9 mouse cellular contexts compared by ENCODE assay signal in the genomic region with DNA sequence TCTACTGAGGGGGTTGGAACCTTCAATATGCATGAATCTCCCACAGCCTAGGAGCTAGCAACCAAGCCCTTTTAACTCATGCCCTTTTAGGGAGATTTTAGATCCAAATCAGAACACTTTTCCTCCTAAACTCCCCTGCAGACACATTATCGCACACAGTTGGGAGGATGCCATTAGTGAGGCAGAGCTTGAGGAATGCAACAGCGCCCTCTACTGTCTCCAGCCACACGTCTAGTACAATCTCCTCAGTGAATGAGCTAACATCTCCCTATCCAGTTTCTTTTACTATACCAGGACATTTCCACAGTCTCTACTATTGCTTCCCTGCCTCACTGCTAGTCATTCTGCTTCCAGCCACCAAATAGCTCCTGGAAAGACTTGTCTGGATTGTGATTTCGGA. TPM values are rescaled to one million over a fixed set of nuclear protein-coding genes. Genes with fewer than 3 reads are reported as not detected.
DNase-seq lines count a peak whose midpoint lies in the region; ATAC-seq and TF ChIP-seq lines count a peak whose summit lies in the region.
"Had no signal": no experiment of that assay in that cellular context is flagged by ENCODE, and none has a peak within 500 bp of the region (broad histone marks: within the 10 kb centered on the region; RNA-seq: fewer than 3 reads in every experiment).

No protein-coding gene starts in this region.

- no peak overlapping the region for H3K4me3 ChIP-seq in intestine, postnatal 0 days (ENCODE audit: low read depth, low read length)
- no peak overlapping the region for H3K4me3 ChIP-seq in intestine, embryonic 16.5 days (ENCODE audit: low read length)
- no peak overlapping the region for H3K4me3 ChIP-seq in kidney, embryonic 14.5 days (ENCODE audit: low read length)
- no peak overlapping the region for H3K4me3 ChIP-seq in neural tube, embryonic 14.5 days (ENCODE audit: low read depth, low read length)
- H3K4me3 ChIP-seq: lung, embryonic 15.5 days had no signal

- H3K4me2 ChIP-seq in intestine, postnatal 0 days (replicated peaks; ENCODE audit: low read depth), result no peak overlapping the region
- no peak overlapping the region for H3K4me2 ChIP-seq in intestine, embryonic 16.5 days (ENCODE audit: low read depth, low read length)
- H3K4me2 ChIP-seq in kidney, embryonic 14.5 days (replicated peaks; ENCODE audit: low read depth, low read length), result no peak overlapping the region
- H3K4me2 ChIP-seq in neural tube, embryonic 14.5 days (ENCODE audit: low read depth, low read length), result no peak overlapping the region
- H3K4me2 ChIP-seq: lung, embryonic 15.5 days had no signal

- no peak for ATAC-seq in intestine, postnatal 0 days
- no peak for ATAC-seq in intestine, embryonic 16.5 days
- peak; percentile 52; the same call in 1 of the 2 replicates for ATAC-seq in kidney, embryonic 14.5 days (ENCODE audit: low FRiP score, low TSS enrichment)
- ATAC-seq in neural tube, embryonic 14.5 days (ENCODE audit: low read depth), result peak; percentile 86
- ATAC-seq in activated CD4-positive, CD25-positive, alpha-beta regulatory T cell, adult 4 months, result no peak

- TF ChIP-seq CTCF in intestine, postnatal 0 days (IDR thresholded peaks at IDR 0.05; ENCODE audit: low read depth), result peak; percentile 80

- no peaks in the 10 kb centered on the region for H3K27me3 ChIP-seq in intestine, postnatal 0 days (replicated peaks; ENCODE audit: control insufficient read depth, insufficient read depth, low read length)
- H3K27me3 ChIP-seq in intestine, embryonic 16.5 days (replicated peaks; ENCODE audit: control insufficient read depth, insufficient read depth, low read length), result 0 out of 2 replicates have a peak, but pooled peaks cover 6% of the 10 kb centered on the region
- no peaks in the 10 kb centered on the region for H3K27me3 ChIP-seq in kidney, embryonic 14.5 days (ENCODE audit: control insufficient read depth, insufficient read depth, low read length)
- no peaks in the 10 kb centered on the region for H3K27me3 ChIP-seq in neural tube, embryonic 14.5 days (ENCODE audit: control insufficient read depth, insufficient read depth, low read length)
- H3K27me3 ChIP-seq: lung, embryonic 15.5 days had no signal

- no peaks in the 10 kb centered on the region for H3K4me1 ChIP-seq in intestine, postnatal 0 days (replicated peaks; ENCODE audit: control insufficient read depth, insufficient read depth, low read length)
- no peaks in the 10 kb centered on the region for H3K4me1 ChIP-seq in intestine, embryonic 16.5 days (ENCODE audit: control insufficient read depth, insufficient read depth, low read length)
- H3K4me1 ChIP-seq in kidney, embryonic 14.5 days (ENCODE audit: control insufficient read depth, insufficient read depth, low read length), result no peaks in the 10 kb centered on the region
- H3K4me1 ChIP-seq in neural tube, embryonic 14.5 days (ENCODE audit: control insufficient read depth, insufficient read depth, low read length), result no peaks in the 10 kb centered on the region
- H3K4me1 ChIP-seq: lung, embryonic 15.5 days had no signal

- H3K9me3 ChIP-seq in intestine, postnatal 0 days (ENCODE audit: control insufficient read depth), result no peaks in the 10 kb centered on the region
- H3K9me3 ChIP-seq in intestine, embryonic 16.5 days (ENCODE audit: control insufficient read depth, low read length), result no peaks in the 10 kb centered on the region
- no peaks in the 10 kb centered on the region for H3K9me3 ChIP-seq in kidney, embryonic 14.5 days (ENCODE audit: control insufficient read depth, low read length)
- H3K9me3 ChIP-seq in neural tube, embryonic 14.5 days (ENCODE audit: control insufficient read depth, low read length), result no peaks in the 10 kb centered on the region
- H3K9me3 ChIP-seq: lung, embryonic 15.5 days had no signal

- peak; percentile 20 for DNase-seq in cerebellum, adult 9-11 months
- DNase-seq in frontal cortex, postnatal 25 days (ENCODE audit: low spot score in 2 of 2), result peak; percentile 19 to 50
- DNase-seq in left cerebral cortex, postnatal 4 days, result peak; percentile 70

- no peaks in the 10 kb centered on the region for H3K36me3 ChIP-seq in intestine, postnatal 0 days (ENCODE audit: control insufficient read depth, insufficient read depth)
- H3K36me3 ChIP-seq in intestine, embryonic 16.5 days (ENCODE audit: control insufficient read depth, insufficient read depth, low read length), result no peaks in the 10 kb centered on the region
- H3K36me3 ChIP-seq in kidney, embryonic 14.5 days (ENCODE audit: control insufficient read depth, insufficient read depth, low read length), result no peaks in the 10 kb centered on the region
- H3K36me3 ChIP-seq in neural tube, embryonic 14.5 days (ENCODE audit: control insufficient read depth, insufficient read depth, low read length), result no peaks in the 10 kb centered on the region
- H3K36me3 ChIP-seq: lung, embryonic 15.5 days had no signal

- H3K27ac ChIP-seq in intestine, postnatal 0 days (ENCODE audit: low read depth, low read length), result no peak overlapping the region
- H3K27ac ChIP-seq in intestine, embryonic 16.5 days (ENCODE audit: low read length), result no peak overlapping the region
- H3K27ac ChIP-seq in kidney, embryonic 14.5 days (ENCODE audit: low read depth, low read length), result no peak overlapping the region
- H3K27ac ChIP-seq in neural tube, embryonic 14.5 days (ENCODE audit: low read depth, low read length), result no peak overlapping the region
- H3K27ac ChIP-seq: lung, embryonic 15.5 days had no signal

- intact Hi-C loops in left cerebral cortex, postnatal 4 days (cut with DNase I), result no loop called here

- no peak overlapping the region for H3K9ac ChIP-seq in intestine, postnatal 0 days (ENCODE audit: low read depth, low read length)
- H3K9ac ChIP-seq in intestine, embryonic 16.5 days (ENCODE audit: low read depth, low read length), result no peak overlapping the region
- no peak overlapping the region for H3K9ac ChIP-seq in kidney, embryonic 14.5 days (ENCODE audit: low read depth, low read length)
- no peak overlapping the region for H3K9ac ChIP-seq in neural tube, embryonic 14.5 days (replicated peaks; ENCODE audit: low read depth, low read length)
- H3K9ac ChIP-seq: lung, embryonic 15.5 days had no signal

- WGBS in intestine, postnatal 0 days, result 14% methylated on average over 4 of the region's 4 CpGs
- WGBS in intestine, embryonic 16.5 days, result 19% methylated on average over 4 of the region's 4 CpGs
- WGBS in kidney, embryonic 14.5 days, result 23% methylated on average over 4 of the region's 4 CpGs
- WGBS in neural tube, embryonic 14.5 days, result 14% methylated on average over 4 of the region's 4 CpGs

RNA-seq across cellular contexts. Expression of a gene that starts 59.3 kb away (rescaled TPM):
- 0.12 TPM in 1 of 2 replicates, not detected in the other for polyA plus RNA-seq in intestine, postnatal 0 days (2015; fragmentation: Nextera tagmentation; extraction: Ambion mirVana)
- not detected in 2 replicates for polyA plus RNA-seq in intestine, embryonic 16.5 days (2015; fragmentation: Nextera tagmentation; extraction: Ambion mirVana)
- polyA plus RNA-seq in kidney, embryonic 14.5 days (2014; fragmentation: Nextera tagmentation; extraction: Ambion mirVana), result not detected in 2 replicates
- total RNA-seq in left cerebral cortex, postnatal 4 days (2021), result not detected
- not detected in 2 replicates for polyA plus RNA-seq in neural tube, embryonic 14.5 days (2014; fragmentation: Nextera tagmentation; extraction: Ambion mirVana)
- not detected for polyA plus RNA-seq in activated CD4-positive, CD25-positive, alpha-beta regulatory T cell, adult 4 months (2017; shearing (Covaris generic))
- polyA plus RNA-seq: lung, embryonic 15.5 days had no signal

Comparison
In these comparisons a context has a peak if more than half of its experiments do, and no peak if none do; other contexts are left out.
1. ATAC-seq: peak in kidney, embryonic 14.5 days (single experiment) and neural tube, embryonic 14.5 days (single experiment); none in intestine, postnatal 0 days (single experiment), intestine, embryonic 16.5 days (single experiment) and activated CD4-positive, CD25-positive, alpha-beta regulatory T cell, adult 4 months (single experiment).
2. DNase-seq: peak in every context shown above with its lines; median percentile 70 in left cerebral cortex, postnatal 4 days; 34 in frontal cortex, postnatal 25 days; 20 in cerebellum, adult 9-11 months.